Mouse (Mus musculus) regulatory T cell (primary cell): ENCODE results near the gene Znrf3.

Experiments
- in situ Hi-C: fragments of 300-600 bp; cut with MboI, MseI; formaldehyde crosslinking; loops from one replicate; pipeline ENCODE4 v1.15.1; 2025; ENCODE audit warnings: high pct_unique_total_duplicates

Znrf3 gene

DNA sequence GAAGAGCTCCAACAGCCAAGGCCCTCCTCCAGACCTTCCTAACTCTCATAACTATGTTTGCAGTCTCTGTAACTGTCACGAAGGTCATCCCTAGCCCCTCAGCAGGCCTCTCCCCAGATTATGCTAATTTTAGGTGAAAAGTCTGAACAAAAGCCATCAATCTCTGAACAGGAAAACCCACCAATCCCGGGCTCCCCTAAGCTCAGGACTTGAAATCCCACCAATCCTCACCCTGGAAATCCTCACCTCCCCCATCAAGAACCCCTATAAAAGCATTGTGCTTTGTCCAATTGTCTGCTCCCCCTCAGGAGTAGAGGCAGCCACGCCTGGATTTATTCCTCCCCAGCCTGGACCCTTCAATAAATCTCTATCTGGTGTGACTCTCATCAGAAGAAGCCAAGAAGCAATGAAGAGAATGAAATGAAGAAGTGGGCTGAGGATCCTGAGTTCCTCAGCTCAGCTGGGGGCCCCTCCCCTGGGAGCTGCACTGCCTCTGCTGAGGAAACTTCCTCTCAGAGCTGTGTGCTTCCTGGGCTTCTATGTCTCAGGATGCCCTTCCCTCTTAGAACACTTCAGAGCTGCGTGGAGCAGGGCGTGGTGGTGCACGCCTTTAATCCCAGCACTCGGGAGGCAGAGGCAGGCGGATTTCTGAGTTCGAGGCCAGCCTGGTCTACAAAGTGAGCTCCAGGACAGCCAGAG lies 172.0 kb downstream of the Znrf3 start:
- in situ Hi-C loops = loop anchor here (5.0 kb wide), 1 partner anchor 90 kb away; no protein-coding TSS in a partner anchor

- in situ Hi-C loops = loop anchor here (5.0 kb wide), 1 partner anchor 90 kb away; no protein-coding TSS in a partner anchor
Measured at GRCm38 (mm10) chr11:5272066-5272360, 172.6 kb downstream of the Znrf3 start.

GRCm38 (mm10) chr11:5271274-5272065 lies 173.2 kb downstream of the Znrf3 start:
- in situ Hi-C loops = loop anchor here (5.0 kb wide), 1 partner anchor 89 kb away; no protein-coding TSS in a partner anchor

DNA sequence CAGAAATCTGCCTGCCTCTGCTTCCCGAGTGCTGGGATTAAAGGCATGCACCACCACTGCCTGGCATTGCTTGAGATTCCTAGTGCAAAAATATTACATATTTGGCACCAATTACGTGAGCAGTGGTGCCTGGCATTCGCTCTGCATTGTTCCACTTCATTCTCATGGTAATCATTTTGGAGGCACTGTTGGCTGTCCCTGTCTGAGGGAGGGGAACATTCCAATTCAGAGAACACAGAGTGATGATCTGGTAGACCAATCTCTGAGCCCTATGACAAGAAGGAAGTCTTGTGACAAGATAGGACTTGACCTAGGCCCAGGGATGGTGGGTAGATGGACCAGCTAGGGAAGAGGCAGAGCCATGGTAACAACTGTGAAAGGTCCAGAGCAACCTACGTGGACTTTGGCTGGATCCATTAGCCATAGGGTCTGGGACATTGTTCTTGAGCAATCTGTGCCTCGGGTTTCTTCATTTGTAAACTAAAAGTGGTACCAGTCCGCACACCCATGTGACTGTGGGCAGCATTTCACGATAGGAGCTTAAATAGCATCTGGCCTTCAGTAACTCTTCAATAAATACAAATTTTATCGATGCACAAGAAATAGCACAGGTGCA lies 174.7 kb downstream of the Znrf3 start:
- in situ Hi-C loops = loop anchor here (5.0 kb wide), 1 partner anchor 88 kb away; no protein-coding TSS in a partner anchor

DNA sequence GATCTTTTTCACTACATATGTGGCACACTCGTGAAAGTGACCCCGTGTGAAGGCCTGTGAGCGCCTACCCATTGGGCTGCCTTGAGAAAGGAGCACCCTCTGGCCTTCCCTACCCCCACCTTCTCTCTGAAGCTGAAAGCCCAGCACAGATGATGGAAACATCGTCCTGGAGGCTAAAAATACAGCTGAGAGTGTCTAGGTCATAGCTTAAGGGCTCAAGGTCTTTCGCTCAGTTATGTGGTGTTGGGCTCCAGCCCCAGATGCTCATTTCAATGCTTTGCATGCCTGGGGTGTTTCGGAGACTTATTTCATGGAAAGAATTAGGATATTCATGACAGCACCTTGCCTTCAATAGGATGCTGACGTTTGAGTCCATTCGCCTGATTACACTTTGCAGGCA lies 178.9 kb downstream of the Znrf3 start:
- in situ Hi-C loops = no loop called here

GRCm38 (mm10) chr11:5263078-5263730 lies 181.4 kb downstream of the Znrf3 start:
- in situ Hi-C loops = no loop called here

- in situ Hi-C loops = no loop called here
Measured at GRCm38 (mm10) chr11:5261508-5262392, 182.9 kb downstream of the Znrf3 start, which contains the start of gene Kremen1. TSS of gene Kremen1 (minus strand) at chr11:5261558.

DNA sequence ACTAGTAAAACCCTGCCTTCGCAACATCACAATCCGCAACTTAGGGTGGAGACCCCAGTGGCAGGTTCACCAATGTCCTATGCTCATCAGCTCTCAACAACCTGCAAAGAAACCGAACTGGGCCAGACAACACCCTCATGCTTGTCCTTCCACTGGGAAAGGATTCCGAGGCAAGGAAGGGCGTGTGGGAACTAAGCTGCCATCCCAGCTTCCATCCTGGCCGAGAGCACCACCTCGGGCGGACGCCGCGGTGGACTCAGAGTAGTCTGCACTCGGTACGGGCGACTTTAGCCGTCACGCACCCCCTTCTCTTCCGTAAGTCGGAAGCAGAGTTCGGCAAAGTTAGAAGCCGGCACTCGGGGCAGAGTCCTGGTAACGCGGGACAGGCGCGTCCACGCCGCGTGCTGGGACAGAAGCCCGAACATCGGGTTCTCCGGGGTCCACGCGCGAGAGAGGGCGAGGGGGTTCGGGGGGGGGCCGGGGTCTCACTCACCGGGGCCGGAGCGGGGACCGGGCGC lies 183.6 kb downstream of the Znrf3 start:
- in situ Hi-C loops = no loop called here

DNA sequence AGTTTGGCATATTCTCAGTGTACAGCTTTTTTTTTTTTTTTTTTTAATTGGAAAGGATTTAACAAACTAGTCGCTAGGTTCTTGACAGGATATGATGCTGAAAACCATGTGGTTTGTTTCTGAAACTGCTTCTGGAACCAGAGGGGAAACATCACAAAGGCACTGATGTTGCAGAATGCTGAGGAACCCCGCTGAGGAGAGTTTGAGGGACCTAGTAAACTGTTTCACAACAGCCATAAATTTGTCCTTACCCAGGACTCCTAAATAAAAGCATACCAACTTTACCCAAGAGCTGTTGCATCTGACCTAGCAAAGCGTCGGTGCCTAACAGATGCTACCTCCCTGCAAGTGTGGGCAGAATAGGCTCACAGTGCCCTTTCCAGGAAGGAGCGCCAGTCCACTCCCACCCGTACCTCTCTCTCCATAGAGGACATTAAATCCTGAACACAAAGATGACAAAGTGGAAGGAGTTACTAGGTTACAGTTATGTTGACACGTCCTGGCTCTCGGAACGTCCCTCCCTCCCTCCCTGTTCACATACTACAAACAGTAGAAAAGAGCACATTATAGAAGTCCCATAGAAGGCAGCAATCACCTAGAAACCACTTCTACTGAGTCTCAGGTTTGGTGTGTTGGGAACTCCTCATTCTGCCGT lies 184.6 kb downstream of the Znrf3 start:
- in situ Hi-C loops = no loop called here

- in situ Hi-C loops = no loop called here
Measured at GRCm38 (mm10) chr11:5258036-5258435, 186.6 kb downstream of the Znrf3 start.

DNA sequence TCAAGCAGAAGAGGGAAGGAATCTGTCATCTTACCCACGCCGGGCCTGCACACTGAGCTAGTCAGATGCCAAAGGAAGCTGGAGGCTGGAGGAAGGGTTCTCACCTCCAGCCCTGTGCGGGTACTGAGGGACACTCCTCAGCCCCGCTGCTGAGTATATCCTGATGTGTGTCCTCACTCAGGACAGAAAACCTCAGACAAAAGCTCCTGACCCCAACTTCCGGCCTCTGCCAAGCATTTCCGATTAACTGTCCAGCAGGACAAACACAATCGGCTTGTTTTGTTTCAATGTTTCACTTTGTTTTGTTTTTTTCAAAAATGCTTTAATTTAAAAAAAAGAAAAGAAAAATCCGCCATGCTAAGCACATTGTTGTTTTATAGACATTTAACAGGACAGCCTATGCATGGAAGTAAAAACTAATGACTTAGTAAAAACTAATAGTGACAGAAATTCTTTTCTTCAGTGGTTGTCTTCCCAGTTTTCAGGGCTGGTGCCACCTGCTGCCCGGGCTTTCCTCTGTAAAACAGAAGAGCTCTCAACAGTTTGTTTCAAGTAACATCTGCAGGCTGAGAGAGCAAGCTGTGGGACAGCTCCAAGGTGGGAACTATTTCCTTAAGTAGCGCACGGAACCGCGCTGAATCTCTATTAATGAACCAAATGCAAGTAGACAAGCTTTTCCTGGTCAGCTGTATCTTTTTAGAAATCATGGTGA lies 187.3 kb downstream of the Znrf3 start:
- in situ Hi-C loops = no loop called here

DNA sequence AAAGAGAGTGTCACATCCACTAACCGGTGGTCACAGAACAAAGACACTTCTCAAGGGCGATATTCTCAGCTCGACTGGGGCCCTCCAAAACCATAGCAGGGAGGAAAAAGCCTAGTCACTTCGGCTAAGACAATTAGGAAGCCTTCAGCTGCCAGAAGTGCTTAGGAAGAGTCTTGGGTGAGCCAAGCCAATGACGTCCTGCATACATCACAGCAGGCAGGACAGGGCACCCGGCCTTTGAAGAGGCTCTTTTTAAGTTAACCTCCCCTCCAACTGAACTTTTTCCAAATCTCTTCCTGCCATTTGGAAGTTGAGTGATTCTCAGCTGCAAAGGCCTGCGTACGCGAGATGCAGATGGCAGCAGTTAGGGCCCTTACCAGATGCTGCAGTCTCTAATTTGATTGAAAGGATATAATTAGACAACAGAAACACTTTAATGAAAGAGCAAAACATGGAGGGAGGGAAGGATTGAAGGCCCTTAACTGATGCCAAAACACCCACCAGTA lies 189.1 kb downstream of the Znrf3 start:
- in situ Hi-C loops = no loop called here

GRCm38 (mm10) chr11:5254016-5254415 lies 190.6 kb downstream of the Znrf3 start:
- in situ Hi-C loops = no loop called here

DNA sequence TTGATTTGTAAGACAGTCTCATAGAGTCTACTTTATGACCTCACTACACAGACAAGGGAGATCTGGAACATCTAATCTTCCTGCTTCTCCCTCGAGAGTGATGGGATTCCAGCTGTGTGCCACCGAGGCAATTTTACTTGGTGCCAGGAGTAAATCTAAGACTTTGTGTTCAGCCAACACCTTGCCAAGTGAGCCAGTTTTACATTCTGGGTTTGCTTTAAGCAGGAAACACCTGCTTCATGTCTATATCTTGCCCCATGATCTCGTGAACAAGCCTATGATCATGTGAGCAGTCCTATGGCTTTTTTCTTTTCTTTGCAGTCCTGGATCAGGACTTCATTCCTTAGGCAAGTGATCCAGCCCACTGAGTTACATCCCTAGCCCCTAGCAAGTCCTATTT lies 191.1 kb downstream of the Znrf3 start:
- in situ Hi-C loops = no loop called here

- in situ Hi-C loops = no loop called here
Measured at GRCm38 (mm10) chr11:5252727-5253126, 191.9 kb downstream of the Znrf3 start.

DNA sequence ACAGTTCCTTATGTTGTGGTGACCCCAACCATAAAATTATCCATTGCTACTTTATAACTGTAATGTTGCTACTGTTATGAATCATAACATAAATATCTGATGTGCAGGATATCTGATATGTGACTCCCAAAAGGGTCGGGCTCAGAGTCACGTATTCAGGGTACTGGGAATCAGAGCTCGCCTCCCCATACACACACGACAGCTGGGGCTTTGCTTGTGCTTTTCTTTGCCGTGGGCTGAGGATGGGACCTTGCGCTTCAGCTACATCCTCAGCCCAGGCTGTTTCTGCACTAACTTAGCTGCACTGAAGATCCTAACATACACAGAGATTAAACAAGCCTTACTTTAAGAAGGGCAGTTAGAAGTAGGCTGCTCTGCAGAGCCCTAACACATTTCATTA lies 193.5 kb downstream of the Znrf3 start:
- in situ Hi-C loops = no loop called here

DNA sequence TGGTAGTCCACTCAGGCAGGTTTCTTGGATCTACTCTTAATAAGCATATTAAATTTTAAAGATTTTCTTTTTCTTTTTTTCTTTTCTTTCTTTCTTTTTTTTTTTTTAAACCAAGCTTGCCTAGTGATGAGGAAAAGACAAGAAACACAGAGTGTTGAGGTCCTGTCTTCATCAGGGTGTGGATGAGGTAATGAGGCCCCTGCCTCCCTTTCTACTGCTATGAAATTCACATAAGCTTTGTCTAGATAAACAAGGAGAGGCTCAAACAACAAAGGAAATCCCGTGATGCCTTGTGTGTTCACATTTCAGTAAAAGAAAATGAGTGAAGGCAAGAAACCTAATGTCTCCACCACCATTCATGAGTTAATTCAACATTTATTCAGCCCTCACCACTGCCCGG lies 196.4 kb downstream of the Znrf3 start:
- in situ Hi-C loops = no loop called here

DNA sequence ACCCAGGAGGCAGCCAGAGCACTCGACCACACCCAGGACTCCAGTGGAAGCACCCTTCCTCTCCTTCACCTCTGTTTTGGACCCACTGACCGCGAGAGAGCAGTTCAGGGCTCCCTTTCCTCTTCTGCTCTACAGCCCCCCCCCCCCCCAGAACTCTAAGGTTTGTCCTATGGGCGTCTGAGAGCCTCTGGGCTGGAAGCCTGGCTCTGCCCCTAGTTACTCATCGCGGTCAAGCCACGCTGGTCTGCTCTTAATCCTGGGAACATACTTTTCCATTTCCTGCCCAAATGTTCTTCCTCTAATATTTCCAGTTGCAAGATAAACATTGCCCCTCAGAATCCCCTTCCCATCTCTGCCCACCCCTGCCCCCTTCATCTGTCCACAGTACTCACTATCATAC lies 199.2 kb downstream of the Znrf3 start:
- in situ Hi-C loops = no loop called here

DNA sequence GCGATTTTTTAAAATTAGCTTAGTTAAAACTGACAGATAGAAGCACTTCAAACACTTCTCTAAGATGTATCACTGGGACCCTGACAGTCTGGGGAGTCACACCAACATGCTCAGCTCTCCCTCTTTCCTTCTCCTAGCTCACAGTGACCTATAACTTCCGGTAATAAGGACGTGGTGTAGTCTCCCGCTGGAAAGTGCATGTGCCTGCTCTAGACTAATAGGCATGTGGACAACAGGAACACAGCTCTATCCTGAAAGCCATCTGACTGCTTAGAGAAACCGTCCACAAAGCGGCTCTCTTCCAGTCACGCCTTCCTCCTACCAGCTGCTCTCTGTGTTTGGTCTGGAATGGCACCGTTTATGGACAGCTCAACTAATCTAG lies 199.9 kb downstream of the Znrf3 start:
- in situ Hi-C loops = no loop called here
